Mouse (Mus musculus) mature B cell (primary cell): ENCODE data around the gene Sept5.

ENCODE experiments used
- in situ Hi-C: fragments of 300-500 bp; cut with MboI; formaldehyde crosslinking; loops from 2 replicates; pipeline ENCODE4 v1.14.3; 2019

The Sept5 gene

GRCm38 (mm10) chr16:18613301-18613700, 16.5 kb downstream of the Sept5 start:
- in situ Hi-C loops: loop anchor here (10.0 kb wide), 1 partner anchor 158 kb away; no protein-coding TSS in a partner anchor

GRCm38 (mm10) chr16:18611752-18612151, 18.0 kb downstream of the Sept5 start:
- in situ Hi-C loops: loop anchor here (10.0 kb wide), 1 partner anchor 157 kb away; no protein-coding TSS in a partner anchor

GRCm38 (mm10) chr16:18609099-18609498, 20.7 kb downstream of the Sept5 start:
- in situ Hi-C loops: no loop called here

GRCm38 (mm10) chr16:18608226-18608625, 21.5 kb downstream of the Sept5 start:
- in situ Hi-C loops: no loop called here

GRCm38 (mm10) chr16:18605705-18606104, 24.0 kb downstream of the Sept5 start:
- in situ Hi-C loops: no loop called here

GRCm38 (mm10) chr16:18604267-18604701, 25.5 kb downstream of the Sept5 start:
- in situ Hi-C loops: no loop called here

- in situ Hi-C loops: no loop called here
These were observed 28.3 kb downstream of the Sept5 start for GRCm38 (mm10) chr16:18601447-18601846.

- in situ Hi-C loops: no loop called here
These were observed 31.7 kb downstream of the Sept5 start for GRCm38 (mm10) chr16:18598006-18598405.

GRCm38 (mm10) chr16:18596255-18596654, 33.5 kb downstream of the Sept5 start:
- in situ Hi-C loops: no loop called here

GRCm38 (mm10) chr16:18593930-18594329, 35.8 kb downstream of the Sept5 start:
- in situ Hi-C loops: no loop called here

GRCm38 (mm10) chr16:18591047-18592018, 38.4 kb downstream of the Sept5 start:
- in situ Hi-C loops: no loop called here

GRCm38 (mm10) chr16:18589804-18590790, 39.7 kb downstream of the Sept5 start, which contains the start of gene Tbx1:
Gene Tbx1 (minus strand): TSS chr16:18590671.
- in situ Hi-C loops: no loop called here

GRCm38 (mm10) chr16:18589080-18589621, 40.6 kb downstream of the Sept5 start:
- in situ Hi-C loops: no loop called here

- in situ Hi-C loops: no loop called here
These were observed 41.1 kb downstream of the Sept5 start for GRCm38 (mm10) chr16:18588738-18589055.

GRCm38 (mm10) chr16:18587847-18588737, 41.7 kb downstream of the Sept5 start:
- in situ Hi-C loops: no loop called here

GRCm38 (mm10) chr16:18586906-18587546, 42.7 kb downstream of the Sept5 start:
- in situ Hi-C loops: no loop called here

- in situ Hi-C loops: no loop called here
These were observed 43.5 kb downstream of the Sept5 start for GRCm38 (mm10) chr16:18586076-18586905.

GRCm38 (mm10) chr16:18585676-18586075, 44.1 kb downstream of the Sept5 start:
- in situ Hi-C loops: no loop called here

- in situ Hi-C loops: no loop called here
These were observed 44.7 kb downstream of the Sept5 start for GRCm38 (mm10) chr16:18584901-18585510.
